Mouse (Mus musculus): ENCODE data around the gene P4hb. TPM values are rescaled to one million over a fixed set of nuclear protein-coding genes. Genes with fewer than 3 reads are reported as not detected.

P4hb gene
- total and polyA plus RNA-seq, 3 experiments = 563 to 1,152 (median 625) TPM

DNA sequence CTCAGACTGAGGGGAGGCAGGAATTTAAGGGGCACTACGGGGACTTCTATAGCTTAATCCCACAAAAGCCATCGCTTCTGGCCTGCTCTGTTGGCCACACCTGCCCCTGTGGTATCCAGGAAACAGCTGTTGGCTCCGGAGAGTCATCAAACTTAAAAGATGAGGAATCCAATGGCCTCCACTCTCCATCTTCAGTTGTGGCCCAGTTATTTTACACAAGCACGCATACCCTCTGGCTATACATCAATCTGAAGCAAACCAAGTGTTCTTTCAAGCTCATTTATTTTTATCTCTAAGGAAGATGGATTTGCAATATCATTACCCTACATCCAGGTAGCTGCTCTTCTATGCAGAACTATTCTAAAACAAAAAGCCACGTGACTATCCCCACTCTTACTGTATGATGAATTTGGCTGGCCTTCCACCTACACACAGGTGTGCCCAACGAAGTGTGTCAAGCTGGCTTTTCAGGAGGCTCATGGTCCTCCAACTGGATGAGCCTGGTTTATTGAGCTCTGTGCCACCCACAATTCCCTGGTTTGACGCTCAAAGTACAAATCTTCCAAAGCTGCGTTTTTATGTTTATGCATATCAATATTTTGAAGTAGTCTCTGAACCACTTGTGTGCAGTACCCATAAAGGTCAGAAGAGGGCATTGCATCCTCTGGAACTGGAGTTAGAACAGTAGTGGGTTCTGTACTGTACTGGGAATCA is 9.4 kb upstream of the P4hb start:
- Histone ChIP-seq H3K27ac (ENCODE audit: control insufficient read depth, low read depth, low read length) (peak overlapping the region; percentile 73), H3K27me3 (ENCODE audit: control insufficient read depth in 1 of 2, insufficient read depth in 2 of 2, low read length in 2 of 2) (no peaks in the 10 kb centered on the region), H3K9ac (ENCODE audit: control insufficient read depth, low read depth, low read length, poor library complexity, severe bottlenecking) (peak overlapping the region; percentile 84), H3K9me3 (replicated peaks; ENCODE audit: insufficient read depth, low read length) (no peaks in the 10 kb centered on the region), H3K79me2 (ENCODE audit: control insufficient read depth, insufficient read depth, low read length, poor library complexity) (peaks cover 35% of the 10 kb centered on the region), H3K4me1 (ENCODE audit: control insufficient read depth in 1 of 2, insufficient read depth in 2 of 2, low read length in 2 of 2) (peaks cover 5 to 18% of the 10 kb centered on the region in 2 experiments), H3K4me3 (ENCODE audit: control insufficient read depth in 1 of 2, insufficient read depth in 1 of 2, low read depth in 2 of 2, low read length in 2 of 2) (peak overlapping the region; percentile 63 to 76), H3K36me3 (ENCODE audit: control insufficient read depth in 1 of 2, insufficient read depth in 2 of 2, low read length in 2 of 2) (peaks cover 7 to 12% of the 10 kb centered on the region in 2 experiments; a peak in 3 of 4 replicates)
- peak; percentile 84 for DNase-seq (ENCODE audit: low read depth, low spot score)
- TF ChIP-seq POLR2AphosphoS2 (IDR thresholded peaks at IDR 0.05; ENCODE audit: low read length) (no peak; the same call in 1 of the 2 replicates), JUND (IDR thresholded peaks at IDR 0.05; ENCODE audit: low read depth, low read length) (no peak), SMC3 (IDR thresholded peaks at IDR 0.05; ENCODE audit: low read depth, low read length) (peak; percentile 63), ZMIZ1 (IDR thresholded peaks at IDR 0.05; ENCODE audit: low read depth, low read length) (no peak), ZC3H11A (IDR thresholded peaks at IDR 0.05; ENCODE audit: low read depth, low read length) (peak; percentile 40), CHD1 (IDR thresholded peaks at IDR 0.05; ENCODE audit: low read depth, low read length) (0 out of 2 replicates have a peak, but pooled peaks have one; percentile 37), GATA1 (IDR thresholded peaks at IDR 0.05; ENCODE audit: low read depth, low read length) (no peak), USF1 (IDR thresholded peaks at IDR 0.05; ENCODE audit: low read depth, low read length) (peak; percentile 63), MAFK (IDR thresholded peaks at IDR 0.05; ENCODE audit: borderline replicate concordance, low read depth, low read length) (no peak), USF2 (IDR thresholded peaks at IDR 0.05; ENCODE audit: borderline replicate concordance in 1 of 2, insufficient read depth in 1 of 2, low read depth in 1 of 2, low read length in 2 of 2) (no peak), RAD21 (IDR thresholded peaks at IDR 0.05; ENCODE audit: low read depth, low read length) (peak; percentile 67), CTCF (IDR thresholded peaks at IDR 0.05 in 2 of 3, conservative IDR thresholded peaks at IDR 0.05 in 1 of 3; ENCODE audit: control insufficient read depth in 1 of 3, insufficient read depth in 1 of 3, low read depth in 2 of 3, low read length in 3 of 3, poor library complexity in 1 of 3, severe bottlenecking in 1 of 3) (peak; percentile 18 to 85 (median 75); a peak in 5 of 6 replicates), KAT2A (conservative IDR thresholded peaks at IDR 0.05; ENCODE audit: low read depth, low read length) (no peak), MYB (IDR thresholded peaks at IDR 0.05; ENCODE audit: low read depth, low read length) (no peak), MYC (IDR thresholded peaks at IDR 0.05; ENCODE audit: low read depth, low read length) (peak; percentile 63; the same call in 1 of the 2 replicates)

GRCm38 (mm10) chr11:120581490-120582267 is 8.6 kb upstream of the P4hb start, which contains the start of gene Arhgdia:
TSS of gene Arhgdia (minus strand) at chr11:120581624.
- Histone ChIP-seq H3K9me3 (replicated peaks; ENCODE audit: insufficient read depth, low read length) (no peaks in the 10 kb centered on the region), H3K9ac (ENCODE audit: control insufficient read depth, low read depth, low read length, poor library complexity, severe bottlenecking) (peak within 1 kb of the TSS; percentile 84), H3K27me3 (ENCODE audit: control insufficient read depth in 1 of 2, insufficient read depth in 2 of 2, low read length in 2 of 2) (no peaks in the 10 kb centered on the region), H3K36me3 (ENCODE audit: control insufficient read depth in 1 of 2, insufficient read depth in 2 of 2, low read length in 2 of 2) (peaks cover 7 to 12% of the 10 kb centered on the region in 2 experiments; a peak in 3 of 4 replicates), H3K4me3 (ENCODE audit: control insufficient read depth in 1 of 2, insufficient read depth in 1 of 2, low read depth in 2 of 2, low read length in 2 of 2) (peak within 1 kb of the TSS; percentile 76 to 94), H3K79me2 (ENCODE audit: control insufficient read depth, insufficient read depth, low read length, poor library complexity) (peaks cover 35% of the 10 kb centered on the region), H3K4me1 (ENCODE audit: control insufficient read depth in 1 of 2, insufficient read depth in 2 of 2, low read length in 2 of 2) (peaks cover 5 to 18% of the 10 kb centered on the region in 2 experiments), H3K27ac (ENCODE audit: control insufficient read depth, low read depth, low read length) (peak within 1 kb of the TSS; percentile 73)
- peak; percentile 93 for DNase-seq (ENCODE audit: low read depth, low spot score)
- TF ChIP-seq CHD2 (IDR thresholded peaks at IDR 0.05; ENCODE audit: low read length) (no peak), GABPA (IDR thresholded peaks at IDR 0.05; ENCODE audit: low read depth, low read length) (no peak), MYB (IDR thresholded peaks at IDR 0.05; ENCODE audit: low read depth, low read length) (no peak), MAZ (IDR thresholded peaks at IDR 0.05; ENCODE audit: low read depth, low read length) (peak; percentile 81), MAFK (IDR thresholded peaks at IDR 0.05; ENCODE audit: borderline replicate concordance, low read depth, low read length) (no peak), ZMIZ1 (IDR thresholded peaks at IDR 0.05; ENCODE audit: low read depth, low read length) (peak; percentile 78; the same call in 1 of the 2 replicates), CHD1 (IDR thresholded peaks at IDR 0.05; ENCODE audit: low read depth, low read length) (0 out of 2 replicates have a peak, but pooled peaks have one; percentile 69), ZC3H11A (IDR thresholded peaks at IDR 0.05; ENCODE audit: low read depth, low read length) (no peak), MEF2A (IDR thresholded peaks at IDR 0.05; ENCODE audit: extremely low read depth, insufficient replicate concordance, low read depth, low read length, poor library complexity, severe bottlenecking) (no peak), TBP (IDR thresholded peaks at IDR 0.05; ENCODE audit: low read depth, low read length) (peak; percentile 79), TAL1 (IDR thresholded peaks at IDR 0.05; ENCODE audit: low read length) (no peak), KAT2A (conservative IDR thresholded peaks at IDR 0.05; ENCODE audit: low read depth, low read length) (no peak; the same call in 1 of the 2 replicates), NELFE (IDR thresholded peaks at IDR 0.05; ENCODE audit: low read depth, low read length) (peak; percentile 94), USF1 (IDR thresholded peaks at IDR 0.05; ENCODE audit: low read depth, low read length) (peak; percentile 82), UBTF (IDR thresholded peaks at IDR 0.05; ENCODE audit: borderline replicate concordance, insufficient read depth, low read depth, low read length) (0 out of 2 replicates have a peak, but pooled peaks have one; percentile 8), E2F4 (IDR thresholded peaks at IDR 0.05; ENCODE audit: borderline replicate concordance, low read depth, low read length) (peak; percentile 21; the same call in 1 of the 2 replicates), JUND (IDR thresholded peaks at IDR 0.05; ENCODE audit: low read depth, low read length) (no peak), MYC (IDR thresholded peaks at IDR 0.05; ENCODE audit: low read depth, low read length) (peak; percentile 98), POLR2AphosphoS5 (IDR thresholded peaks at IDR 0.05; ENCODE audit: borderline replicate concordance, low read depth, low read length) (0 out of 2 replicates have a peak, but pooled peaks have one; percentile 29)
